Mouse (Mus musculus) embryo, embryonic 9.5 days (tissue): ENCODE measurements at regions not wholly inside any gene's neighbourhood (a gene's known extent, or its start where the extent isn't known, plus 50 kb on each side); places are given as distances from the start of the nearest gene placed in this dataset.

Experiments
- DNase-seq: peaks from one replicate; pipeline ENCODE4 v3.0.0-alpha.2; 2017; ENCODE audit errors: extremely low spot score

DNA sequence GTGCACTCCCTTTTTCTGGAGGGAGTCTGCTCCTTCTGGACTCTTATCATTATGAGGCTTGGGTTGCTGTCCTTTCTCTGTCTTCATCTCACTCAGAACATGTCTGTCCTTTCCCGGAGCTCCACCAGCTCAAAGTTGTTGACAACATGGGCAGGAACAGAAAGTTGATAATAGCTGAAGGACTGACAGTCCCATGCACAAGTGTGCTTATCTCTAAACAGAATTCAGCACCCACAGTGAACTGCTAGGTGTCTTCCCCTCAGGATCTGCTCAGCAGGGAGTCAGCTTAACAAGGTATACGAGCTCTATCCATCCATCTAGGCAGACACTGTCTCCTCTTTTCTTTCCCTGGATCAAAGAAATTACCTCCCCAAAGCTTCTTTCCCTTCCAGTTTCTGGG is 89.2 kb upstream of the Rab11fip2 start:
- DNase-seq: no peak

GRCm38 (mm10) chr19:60030212-60030788 is 86.8 kb upstream of the Rab11fip2 start:
- no peak for DNase-seq

DNA sequence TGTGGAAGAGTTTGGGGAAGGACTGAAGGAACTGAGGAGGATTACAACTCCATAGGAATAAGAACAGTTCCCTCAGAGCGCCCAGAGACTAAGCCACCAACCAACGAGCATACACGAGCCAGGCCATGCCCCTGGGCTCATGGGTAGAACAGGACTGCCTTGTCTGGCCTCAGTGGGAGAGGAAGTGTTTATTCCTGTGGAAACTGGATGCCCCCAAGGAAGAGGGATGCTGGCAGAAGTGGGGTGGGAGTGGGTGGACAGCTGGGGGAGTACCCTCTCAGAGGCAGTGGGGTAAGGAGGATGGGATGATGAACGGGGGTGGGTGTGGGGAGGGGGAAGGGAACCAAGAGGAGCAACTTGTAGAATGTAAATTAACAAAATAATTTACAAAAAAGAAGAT is 86.3 kb upstream of the Rab11fip2 start:
- DNase-seq: no peak

DNA sequence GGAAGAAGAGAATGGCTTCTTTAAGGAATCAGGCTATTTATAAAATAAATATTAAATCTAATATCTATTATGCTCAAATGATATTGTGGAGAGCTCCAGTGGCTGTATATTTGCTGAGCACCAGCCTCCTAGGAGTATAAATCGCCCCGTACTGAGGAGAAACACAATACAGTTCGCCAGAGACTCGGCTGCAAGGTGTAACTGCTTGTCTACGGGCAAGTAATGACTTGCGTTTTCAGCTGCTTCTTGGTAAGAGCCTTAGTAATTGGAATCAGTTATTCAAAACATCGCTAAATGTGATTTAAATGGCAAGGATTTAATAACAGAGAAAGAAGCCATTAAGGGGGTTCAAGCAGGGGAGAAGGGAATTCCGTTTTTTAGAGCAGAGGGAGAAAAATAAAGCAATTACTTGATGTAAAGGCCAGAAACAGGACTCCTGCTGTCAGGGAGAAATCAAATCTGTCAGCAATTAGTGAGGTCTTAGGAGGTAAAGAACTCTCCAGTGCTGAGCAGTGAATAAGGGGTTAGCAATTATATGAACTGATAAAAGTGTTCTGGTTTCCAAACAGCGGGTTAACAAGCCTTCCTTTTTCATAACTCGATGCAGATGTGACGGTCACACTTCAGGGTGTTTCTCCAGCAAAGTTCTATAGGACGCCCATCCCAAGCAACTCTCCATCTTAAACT is 72.3 kb upstream of the Rab11fip2 start:
- DNase-seq: peak; percentile 32

GRCm38 (mm10) chr19:59995557-59995956 is 52.1 kb upstream of the Rab11fip2 start:
- no peak for DNase-seq
